In genomic region chr6:136782761-136783160, GRCm38 (mm10) we compare ENCODE assay signal across 28 mouse cellular contexts. TPM values are rescaled to one million over a fixed set of nuclear protein-coding genes. Genes with fewer than 3 reads are reported as not detected.
A peak's percentile ranks its signal among the peaks of the same experiment; 100 is the strongest.
DNase-seq lines count a peak whose midpoint lies in the region; ATAC-seq and TF ChIP-seq lines count a peak whose summit lies in the region.
"Had no signal": no experiment of that assay in that cellular context is flagged by ENCODE, and none has a peak within 500 bp of the region (broad histone marks: within the 10 kb centered on the region; RNA-seq: fewer than 3 reads in every experiment).

No protein-coding gene starts in this region.

- no peaks in the 10 kb centered on the region for H3K4me1 ChIP-seq in intestine, embryonic 14.5 days (replicated peaks; ENCODE audit: control insufficient read depth, insufficient read depth, low read length)
- no peaks in the 10 kb centered on the region; the same call in 1 of the 2 replicates for H3K4me1 ChIP-seq in intestine, postnatal 0 days (replicated peaks; ENCODE audit: control insufficient read depth, insufficient read depth, low read length)
- peaks cover 3% of the 10 kb centered on the region; the same call in 1 of the 2 replicates for H3K4me1 ChIP-seq in small intestine, adult 2 months (ENCODE audit: control insufficient read depth, insufficient read depth, insufficient read length, low read length)
- H3K4me1 ChIP-seq: forebrain, embryonic 13.5 days; heart, embryonic 12.5 days; hindbrain, embryonic 10.5 days; liver, embryonic 12.5 days; midbrain, embryonic 12.5 days; neural tube, embryonic 15.5 days had no signal

- H3K4me2 ChIP-seq in intestine, embryonic 14.5 days (ENCODE audit: low read length) = no peak overlapping the region
- peak overlapping the region; percentile 64 for H3K4me2 ChIP-seq in intestine, postnatal 0 days (replicated peaks; ENCODE audit: low read depth)
- H3K4me2 ChIP-seq: forebrain, embryonic 13.5 days; heart, embryonic 12.5 days; limb, embryonic 13.5 days; liver, embryonic 12.5 days; midbrain, embryonic 12.5 days; neural tube, embryonic 15.5 days had no signal

- DNase-seq in left cerebral cortex, postnatal 25 days (ENCODE audit: low spot score in 2 of 2) = peak; percentile 30 to 67
- no peak for DNase-seq in left cerebral cortex, postnatal 4 days
- peak; percentile 48 for DNase-seq in intestine, embryonic 14.5 days (ENCODE audit: low spot score)
- DNase-seq in thymus, postnatal 10 days (ENCODE audit: low spot score in 2 of 2) = no peak
- no peak for DNase-seq in adrenal gland, postnatal 25 days
- DNase-seq: adrenal gland, adult 2 months; cerebellum, adult 18-20 months; cerebellum, postnatal 36 days; gastrocnemius, postnatal 10 days; heart, postnatal 10 days; kidney, adult 18-20 months; kidney, postnatal 10 days; lung, adult 2 months; thymus, postnatal 25 days had no signal

- H3K36me3 ChIP-seq in intestine, embryonic 14.5 days (ENCODE audit: control insufficient read depth, insufficient read depth, low read length) = no peaks in the 10 kb centered on the region
- no peaks in the 10 kb centered on the region for H3K36me3 ChIP-seq in intestine, postnatal 0 days (ENCODE audit: control insufficient read depth, insufficient read depth)
- no peaks in the 10 kb centered on the region for H3K36me3 ChIP-seq in small intestine, adult 2 months (ENCODE audit: control insufficient read depth, insufficient read depth, low read length)
- H3K36me3 ChIP-seq: heart, embryonic 12.5 days; hindbrain, embryonic 10.5 days; limb, embryonic 13.5 days; liver, embryonic 12.5 days; midbrain, embryonic 12.5 days; neural tube, embryonic 15.5 days had no signal

- no peak for TF ChIP-seq POLR2A in small intestine, adult 2 months (IDR thresholded peaks at IDR 0.05; ENCODE audit: low read depth, low read length)

- 82% methylated on average over 9 of the region's 9 CpGs for WGBS in intestine, embryonic 14.5 days
- whole genome bisulfite sequencing in intestine, postnatal 0 days = 52% methylated on average over 9 of the region's 9 CpGs
- WGBS in small intestine, adult 2 months = 38% methylated on average over 9 of the region's 9 CpGs

- no peak overlapping the region for H3K9ac ChIP-seq in intestine, embryonic 14.5 days (ENCODE audit: low read length)
- no peak overlapping the region for H3K9ac ChIP-seq in intestine, postnatal 0 days (ENCODE audit: low read depth, low read length)
- H3K9ac ChIP-seq: forebrain, embryonic 13.5 days; heart, embryonic 12.5 days; limb, embryonic 13.5 days; liver, embryonic 12.5 days; midbrain, embryonic 12.5 days; neural tube, embryonic 15.5 days had no signal

- intact Hi-C loops in left cerebral cortex, postnatal 25 days (cut with DNase I) = no loop called here
- intact Hi-C loops in left cerebral cortex, postnatal 4 days (cut with DNase I) = no loop called here

- 0 out of 2 replicates have a peak overlapping the region, but pooled peaks have one; percentile 18 for H3K27ac ChIP-seq in intestine, embryonic 14.5 days (ENCODE audit: low read depth)
- H3K27ac ChIP-seq in intestine, postnatal 0 days (ENCODE audit: low read depth, low read length) = peak overlapping the region; percentile 73; the same call in 1 of the 2 replicates
- peak overlapping the region; percentile 97 for H3K27ac ChIP-seq in small intestine, adult 2 months (ENCODE audit: insufficient read depth, low read depth, low read length)
- H3K27ac ChIP-seq: forebrain, embryonic 13.5 days; hindbrain, embryonic 10.5 days; layer of hippocampus, adult 2 months; left cerebral cortex, adult 2 months; limb, embryonic 13.5 days; liver, embryonic 12.5 days; midbrain, embryonic 12.5 days; neural tube, embryonic 15.5 days had no signal

- H3K9me3 ChIP-seq in intestine, embryonic 14.5 days (ENCODE audit: control insufficient read depth, low read length) = no peaks in the 10 kb centered on the region
- H3K9me3 ChIP-seq in intestine, postnatal 0 days (ENCODE audit: control insufficient read depth) = no peaks in the 10 kb centered on the region
- H3K9me3 ChIP-seq: forebrain, embryonic 13.5 days; hindbrain, embryonic 10.5 days; limb, embryonic 13.5 days; liver, embryonic 12.5 days; midbrain, embryonic 12.5 days; neural tube, embryonic 15.5 days had no signal

- ATAC-seq in intestine, embryonic 14.5 days (replicated peaks; ENCODE audit: low FRiP score, low TSS enrichment, low read depth) = no peak
- ATAC-seq in intestine, postnatal 0 days = no peak
- ATAC-seq: forebrain, embryonic 13.5 days; hindbrain, embryonic 16.5 days; liver, embryonic 12.5 days had no signal

- H3K4me3 ChIP-seq in intestine, embryonic 14.5 days (ENCODE audit: low read depth, low read length) = no peak overlapping the region
- no peak overlapping the region for H3K4me3 ChIP-seq in intestine, postnatal 0 days (ENCODE audit: low read depth, low read length)
- peak overlapping the region; percentile 4; the same call in 1 of the 2 replicates for H3K4me3 ChIP-seq in small intestine, adult 2 months (ENCODE audit: low read depth, low read length)
- H3K4me3 ChIP-seq: forebrain, embryonic 13.5 days; heart, embryonic 12.5 days; hindbrain, embryonic 10.5 days; layer of hippocampus, adult 2 months; left cerebral cortex, adult 2 months; limb, embryonic 13.5 days; liver, embryonic 12.5 days; midbrain, embryonic 12.5 days; neural tube, embryonic 15.5 days had no signal

- no peak for TF ChIP-seq CTCF in intestine, postnatal 0 days (IDR thresholded peaks at IDR 0.05; ENCODE audit: low read depth)
- TF ChIP-seq CTCF in small intestine, adult 2 months (IDR thresholded peaks at IDR 0.05; ENCODE audit: extremely low read depth, insufficient read length, insufficient replicate concordance, low read depth, low read length) = no peak

- no peaks in the 10 kb centered on the region for H3K27me3 ChIP-seq in intestine, embryonic 14.5 days (replicated peaks; ENCODE audit: control insufficient read depth, insufficient read depth, low read length)
- H3K27me3 ChIP-seq in intestine, postnatal 0 days (replicated peaks; ENCODE audit: control insufficient read depth, insufficient read depth, low read length) = no peaks in the 10 kb centered on the region
- H3K27me3 ChIP-seq in small intestine, adult 2 months (ENCODE audit: control insufficient read depth, insufficient read depth, low read length) = no peaks in the 10 kb centered on the region
- H3K27me3 ChIP-seq: forebrain, embryonic 13.5 days; heart, embryonic 12.5 days; limb, embryonic 13.5 days; midbrain, embryonic 12.5 days; neural tube, embryonic 15.5 days had no signal

RNA-seq across cellular contexts. Expression of gene Gucy2c, which starts 1.2 kb away (rescaled TPM):
- total RNA-seq in left cerebral cortex, postnatal 25 days (2021) = under 1 TPM; 0.21 to 0.41 TPM
- under 1 TPM; 0.14 to 0.22 TPM for total RNA-seq in left cerebral cortex, postnatal 4 days (2021)
- polyA plus RNA-seq in intestine, embryonic 14.5 days (2014; fragmentation: Nextera tagmentation; extraction: Ambion mirVana) = 62.1 and 63.7 TPM in 2 replicates
- 78.4 and 90.9 TPM in 2 replicates for polyA plus RNA-seq in intestine, postnatal 0 days (2015; fragmentation: Nextera tagmentation; extraction: Ambion mirVana)
- 26.6 and 69.2 TPM in 2 replicates for polyA plus RNA-seq in small intestine, adult 2 months (2012; rRNA removed)
- not detected in 2 replicates for total RNA-seq in adrenal gland, postnatal 25 days (2021)
- total RNA-seq: adrenal gland, adult 2 months; gastrocnemius, postnatal 10 days; granulocyte monocyte progenitor cell, adult 5-6 weeks; heart, postnatal 10 days; MEL had no signal
- polyA plus RNA-seq: adrenal gland, adult 2 months; heart, embryonic 12.5 days had no signal

RNA-seq across cellular contexts. Expression of gene Hist4h4, which starts 21.5 kb away (rescaled TPM):
- total RNA-seq in left cerebral cortex, postnatal 25 days (2021) = 10 to 100 TPM in 1 of 2 experiments, 1 to 10 TPM in 1; 7.8 to 10.6 TPM
- 10 to 100 TPM; 21.6 to 22.7 TPM for total RNA-seq in left cerebral cortex, postnatal 4 days (2021)
- 1.3 and 2.2 TPM in 2 replicates for polyA plus RNA-seq in intestine, embryonic 14.5 days (2014; fragmentation: Nextera tagmentation; extraction: Ambion mirVana)
- polyA plus RNA-seq in intestine, postnatal 0 days (2015; fragmentation: Nextera tagmentation; extraction: Ambion mirVana) = 0.46 and 0.76 TPM in 2 replicates
- 2.0 and 3.9 TPM in 2 replicates for polyA plus RNA-seq in small intestine, adult 2 months (2012; rRNA removed)
- total RNA-seq in adrenal gland, postnatal 25 days (2021) = 13.6 and 16.1 TPM in 2 replicates

RNA-seq across cellular contexts. Expression of gene H2afj, which starts 25.3 kb away (rescaled TPM):
- total RNA-seq in left cerebral cortex, postnatal 25 days (2021) = 10 to 100 TPM; 56.9 to 66.7 TPM
- 10 to 100 TPM; 49.9 to 51.7 TPM for total RNA-seq in left cerebral cortex, postnatal 4 days (2021)
- polyA plus RNA-seq in intestine, embryonic 14.5 days (2014; fragmentation: Nextera tagmentation; extraction: Ambion mirVana) = 152 and 182 TPM in 2 replicates
- polyA plus RNA-seq in intestine, postnatal 0 days (2015; fragmentation: Nextera tagmentation; extraction: Ambion mirVana) = 231 and 241 TPM in 2 replicates
- polyA plus RNA-seq in small intestine, adult 2 months (2012; rRNA removed) = 401 and 773 TPM in 2 replicates
- total RNA-seq in adrenal gland, postnatal 25 days (2021) = 196 and 200 TPM in 2 replicates

RNA-seq across cellular contexts. Expression of gene BC049715, which starts 44.7 kb away (rescaled TPM):
- 1 to 10 TPM; 1.9 to 2.8 TPM for total RNA-seq in left cerebral cortex, postnatal 25 days (2021)
- total RNA-seq in left cerebral cortex, postnatal 4 days (2021) = 1 to 10 TPM; 2.0 to 2.6 TPM
- 1.1 and 1.7 TPM in 2 replicates for polyA plus RNA-seq in intestine, embryonic 14.5 days (2014; fragmentation: Nextera tagmentation; extraction: Ambion mirVana)
- polyA plus RNA-seq in intestine, postnatal 0 days (2015; fragmentation: Nextera tagmentation; extraction: Ambion mirVana) = 0.47 and 1.8 TPM in 2 replicates
- polyA plus RNA-seq in small intestine, adult 2 months (2012; rRNA removed) = 0.28 and 0.56 TPM in 2 replicates
- 0.24 and 0.94 TPM in 2 replicates for total RNA-seq in adrenal gland, postnatal 25 days (2021)

RNA-seq across cellular contexts. Expression of gene Wbp11, which starts 45.3 kb away (rescaled TPM):
- total RNA-seq in left cerebral cortex, postnatal 25 days (2021) = 100 to 1,000 TPM; 124 to 125 TPM
- total RNA-seq in left cerebral cortex, postnatal 4 days (2021) = 100 to 1,000 TPM in 1 of 2 experiments, 10 to 100 TPM in 1; 97.6 to 104 TPM
- polyA plus RNA-seq in intestine, embryonic 14.5 days (2014; fragmentation: Nextera tagmentation; extraction: Ambion mirVana) = 113 TPM in 2 replicates
- polyA plus RNA-seq in intestine, postnatal 0 days (2015; fragmentation: Nextera tagmentation; extraction: Ambion mirVana) = 41.4 and 45.2 TPM in 2 replicates
- polyA plus RNA-seq in small intestine, adult 2 months (2012; rRNA removed) = 16.0 and 32.0 TPM in 2 replicates
- 73.2 and 79.7 TPM in 2 replicates for total RNA-seq in adrenal gland, postnatal 25 days (2021)

Comparison
In these comparisons a context has a peak if more than half of its experiments do, and no peak if none do; other contexts are left out.
1. DNase-seq: peak in left cerebral cortex, postnatal 25 days (2 of 2) and intestine, embryonic 14.5 days (single experiment); none in left cerebral cortex, postnatal 4 days (single experiment), thymus, postnatal 10 days (0 of 2) and adrenal gland, postnatal 25 days (single experiment).
2. H3K27ac ChIP-seq: peak in every context shown above with its lines; median percentile 97 in small intestine, adult 2 months; 73 in intestine, postnatal 0 days; 18 in intestine, embryonic 14.5 days.